Mouse (Mus musculus) midbrain, embryonic 15.5 days (tissue): ENCODE measurements at regions not wholly inside any gene's neighbourhood (a gene's known extent, or its start where the extent isn't known, plus 50 kb on each side); places are given as distances from the start of the nearest gene placed in this dataset.

Source experiments
- ATAC-seq: fragments of 200-750 bp; cut with Nextera tagmentation; replicated peaks from 2 replicates; pipeline ENCODE4 v1.8.0; 2017; ENCODE audit warnings: moderate TSS enrichment
- H3K27ac ChIP-seq: fragments of 300-500 bp; sonication (generic); 2 replicates; pipeline ENCODE4 v1.5.1; 2015; ENCODE audit warnings: mild to moderate bottlenecking, inconsistent platforms
- H3K27me3 ChIP-seq: fragments of 300-500 bp; sonication (generic); replicated peaks from 2 replicates; pipeline ENCODE4 v1.6.1; 2015; ENCODE audit warnings: inconsistent platforms
- H3K36me3 ChIP-seq: fragments of 300-500 bp; sonication (generic); replicated peaks from 2 replicates; pipeline ENCODE4 v1.6.1; 2015; ENCODE audit warnings: inconsistent platforms
- H3K4me1 ChIP-seq: fragments of 300-500 bp; sonication (generic); 2 replicates; pipeline ENCODE4 v1.6.1; 2015; ENCODE audit warnings: inconsistent platforms
- H3K4me2 ChIP-seq: fragments of 300-500 bp; sonication (generic); 2 replicates; pipeline ENCODE4 v1.6.1; 2015; ENCODE audit warnings: inconsistent platforms, mild to moderate bottlenecking, moderate library complexity
- H3K4me3 ChIP-seq: fragments of 300-500 bp; sonication (generic); 2 replicates; pipeline ENCODE4 v1.5.1; 2015; ENCODE audit warnings: mild to moderate bottlenecking, inconsistent platforms
- H3K9ac ChIP-seq: fragments of 300-500 bp; sonication (generic); 2 replicates; pipeline ENCODE4 v1.6.1; 2015; ENCODE audit warnings: mild to moderate bottlenecking, inconsistent platforms
- H3K9me3 ChIP-seq: fragments of 300-500 bp; sonication (generic); 2 replicates; pipeline ENCODE4 v1.6.1; 2016; ENCODE audit warnings: inconsistent platforms
- WGBS: fragments of 180-500 bp; shearing (Covaris S2); methylation state at CpG from one replicate; pipeline ENCODE4 v1.1.7; 2015; ENCODE audit warnings: mixed read lengths; 5-methylcytosine and 5-hydroxymethylcytosine counted together

- H3K9me3 ChIP-seq = no peaks in the 10 kb centered on the region
- no peak overlapping the region for H3K27ac ChIP-seq
- ATAC-seq = no peak
- H3K27me3 ChIP-seq = no peaks in the 10 kb centered on the region
- no peaks in the 10 kb centered on the region for H3K36me3 ChIP-seq
- H3K4me3 ChIP-seq = no peak overlapping the region
- H3K4me1 ChIP-seq = no peaks in the 10 kb centered on the region
- WGBS = 77% methylated on average over 2 of the region's 2 CpGs
- no peak overlapping the region for H3K9ac ChIP-seq
- no peak overlapping the region for H3K4me2 ChIP-seq
These were observed 245.2 kb downstream of the Sv2b start for GRCm38 (mm10) chr7:75063816-75064215.

DNA sequence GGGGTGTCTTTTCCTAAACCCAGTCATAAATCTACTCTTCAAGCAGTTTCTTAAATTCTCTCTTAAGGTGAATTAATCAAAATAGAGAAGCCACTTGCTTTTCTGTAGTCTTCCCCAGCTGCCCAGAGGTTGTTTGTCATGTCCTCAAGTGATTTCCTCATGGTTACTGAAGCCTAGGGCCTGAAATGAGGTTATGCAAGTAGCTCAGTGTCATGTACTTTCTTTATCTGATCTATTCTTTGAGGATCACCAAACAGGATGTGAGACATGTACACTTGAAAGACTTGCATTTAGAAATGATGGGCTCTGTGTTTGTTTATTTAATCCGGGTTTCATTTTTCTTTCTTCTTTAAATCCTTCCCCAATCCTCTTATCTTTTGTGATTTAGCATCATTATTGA is 258.8 kb downstream of the Sv2b start:
- H3K36me3 ChIP-seq = no peaks in the 10 kb centered on the region
- 71% methylated on average over 1 of the region's 1 CpGs for WGBS

DNA sequence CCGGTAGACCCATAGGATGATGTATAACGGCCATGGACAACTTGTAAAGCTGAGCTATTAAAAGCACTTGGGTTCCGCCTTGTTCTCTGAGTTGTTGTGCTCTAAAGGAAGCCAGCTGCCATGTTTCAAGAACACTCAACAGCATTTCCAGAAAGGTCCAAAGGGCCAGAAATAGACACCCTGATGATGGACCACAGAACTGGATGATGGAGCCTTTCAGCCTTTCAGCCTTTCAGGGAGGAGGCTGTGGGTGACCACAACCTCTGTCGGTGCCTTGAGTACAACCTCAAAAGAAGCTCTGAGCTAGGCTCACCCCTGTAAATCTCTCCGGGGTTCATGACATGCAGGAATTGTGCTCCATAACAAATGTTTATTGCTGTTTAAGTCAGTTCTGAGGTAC is 259.3 kb downstream of the Sv2b start:
- Histone ChIP-seq H3K9me3 (no peaks in the 10 kb centered on the region), H3K27ac (no peak overlapping the region), H3K4me2 (no peak overlapping the region), H3K36me3 (no peaks in the 10 kb centered on the region), H3K4me1 (no peaks in the 10 kb centered on the region), H3K4me3 (no peak overlapping the region), H3K27me3 (no peaks in the 10 kb centered on the region), H3K9ac (no peak overlapping the region)
- 93% methylated on average over 5 of the region's 5 CpGs for WGBS
- ATAC-seq = no peak

More for the DNA sequence above, 258.8 kb downstream of the Sv2b start:
- Histone ChIP-seq H3K9ac (no peak overlapping the region), H3K4me2 (no peak overlapping the region), H3K4me3 (no peak overlapping the region), H3K9me3 (no peaks in the 10 kb centered on the region), H3K27me3 (no peaks in the 10 kb centered on the region), H3K27ac (no peak overlapping the region), H3K4me1 (no peaks in the 10 kb centered on the region)
- no peak for ATAC-seq

GRCm38 (mm10) chr7:75048822-75049221 is 260.2 kb downstream of the Sv2b start:
- no peaks in the 10 kb centered on the region for H3K36me3 ChIP-seq
- H3K27ac ChIP-seq = no peak overlapping the region
- H3K9ac ChIP-seq = no peak overlapping the region
- no peaks in the 10 kb centered on the region for H3K9me3 ChIP-seq
- no peak overlapping the region for H3K4me3 ChIP-seq
- no peak for ATAC-seq
- H3K4me1 ChIP-seq = no peaks in the 10 kb centered on the region
- no peak overlapping the region for H3K4me2 ChIP-seq
- H3K27me3 ChIP-seq = no peaks in the 10 kb centered on the region
- whole genome bisulfite sequencing = 78% methylated on average over 2 of the region's 2 CpGs

DNA sequence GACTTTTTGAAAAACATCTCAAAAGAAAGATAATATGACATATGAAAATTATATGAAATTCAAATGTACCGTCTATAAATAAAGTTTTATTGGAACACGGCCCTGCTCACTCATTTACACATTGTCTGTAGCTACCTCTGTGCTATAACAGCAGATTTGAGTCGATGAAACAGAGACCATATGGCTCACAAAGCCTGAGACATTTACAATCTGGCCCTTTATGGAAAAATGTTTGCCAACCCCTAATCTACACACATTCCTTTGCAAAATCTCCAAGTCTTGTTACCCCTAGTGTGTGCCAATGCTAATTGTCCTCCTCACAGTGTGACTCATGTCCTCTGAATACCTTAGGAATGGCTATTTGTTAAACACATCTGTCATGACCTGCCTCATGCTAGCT is 261.2 kb downstream of the Sv2b start:
- Histone ChIP-seq H3K4me3 (no peak overlapping the region), H3K9ac (no peak overlapping the region), H3K36me3 (no peaks in the 10 kb centered on the region), H3K4me1 (no peaks in the 10 kb centered on the region), H3K9me3 (no peaks in the 10 kb centered on the region), H3K4me2 (no peak overlapping the region), H3K27me3 (no peaks in the 10 kb centered on the region), H3K27ac (no peak overlapping the region)
- WGBS = 82% methylated on average over 3 of the region's 3 CpGs
- ATAC-seq = no peak

DNA sequence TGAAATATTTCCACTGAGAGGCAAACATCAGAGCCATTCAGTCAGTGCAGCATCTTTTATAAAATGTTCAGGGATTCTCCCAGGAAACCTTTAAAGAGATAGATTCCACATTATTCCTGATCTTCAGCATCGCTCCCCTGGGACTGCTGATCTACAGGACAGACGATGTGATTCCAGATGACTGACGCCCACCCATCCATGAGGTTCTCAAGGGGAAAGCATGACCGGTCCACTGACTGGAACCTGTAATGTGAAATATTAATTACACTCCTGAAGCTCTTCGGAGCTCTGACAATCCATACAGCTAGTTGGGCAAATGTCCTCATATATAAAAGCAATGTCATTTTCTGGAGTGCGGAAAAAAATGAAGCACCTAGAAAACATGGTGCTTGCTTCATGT is 268.2 kb downstream of the Sv2b start:
- H3K4me2 ChIP-seq = no peak overlapping the region
- H3K27ac ChIP-seq = no peak overlapping the region
- H3K27me3 ChIP-seq = no peaks in the 10 kb centered on the region
- H3K4me1 ChIP-seq = no peaks in the 10 kb centered on the region
- H3K36me3 ChIP-seq = no peaks in the 10 kb centered on the region
- no peak overlapping the region for H3K9ac ChIP-seq
- H3K9me3 ChIP-seq = no peaks in the 10 kb centered on the region
- H3K4me3 ChIP-seq = no peak overlapping the region
- no peak for ATAC-seq
- 74% methylated on average over 6 of the region's 6 CpGs for WGBS

- ATAC-seq = no peak
These were observed 282.9 kb downstream of the Sv2b start for GRCm38 (mm10) chr7:75026191-75026590.

DNA sequence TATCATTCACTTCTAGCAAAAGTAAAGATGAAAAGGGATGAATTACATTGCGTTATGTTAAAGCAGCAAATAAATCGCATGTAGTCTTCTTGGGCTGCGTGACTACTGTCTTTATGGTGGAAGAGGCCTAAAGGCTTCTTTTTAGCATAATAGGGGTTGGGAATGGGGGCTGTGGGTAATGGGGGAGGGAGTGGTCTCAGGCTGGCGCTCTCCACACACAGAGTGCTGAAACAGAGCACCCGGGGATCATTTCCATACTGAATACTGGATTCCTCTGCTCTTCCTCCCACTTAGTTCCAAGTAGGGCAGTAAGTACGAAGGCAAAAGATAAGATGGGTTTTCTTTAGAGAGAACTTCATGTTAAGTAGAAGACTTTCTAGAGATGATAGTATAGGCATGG is 287.1 kb downstream of the Sv2b start:
- H3K9me3 ChIP-seq = no peaks in the 10 kb centered on the region
- H3K4me2 ChIP-seq = no peak overlapping the region
- H3K36me3 ChIP-seq = no peaks in the 10 kb centered on the region
- 55% methylated on average over 6 of the region's 6 CpGs for WGBS
- no peak overlapping the region for H3K27ac ChIP-seq
- H3K9ac ChIP-seq = no peak overlapping the region
- H3K4me1 ChIP-seq = peaks cover 5% of the 10 kb centered on the region; the same call in 1 of the 2 replicates
- ATAC-seq = no peak
- H3K4me3 ChIP-seq = no peak overlapping the region
- no peaks in the 10 kb centered on the region for H3K27me3 ChIP-seq

More at GRCm38 (mm10) chr7:75026191-75026590, 282.9 kb downstream of the Sv2b start:
- Histone ChIP-seq H3K9ac (no peak overlapping the region), H3K4me1 (peaks cover 5% of the 10 kb centered on the region; the same call in 1 of the 2 replicates), H3K4me2 (no peak overlapping the region), H3K4me3 (no peak overlapping the region), H3K9me3 (no peaks in the 10 kb centered on the region), H3K36me3 (no peaks in the 10 kb centered on the region), H3K27me3 (no peaks in the 10 kb centered on the region), H3K27ac (no peak overlapping the region)
- 22% methylated on average over 2 of the region's 2 CpGs for WGBS

DNA sequence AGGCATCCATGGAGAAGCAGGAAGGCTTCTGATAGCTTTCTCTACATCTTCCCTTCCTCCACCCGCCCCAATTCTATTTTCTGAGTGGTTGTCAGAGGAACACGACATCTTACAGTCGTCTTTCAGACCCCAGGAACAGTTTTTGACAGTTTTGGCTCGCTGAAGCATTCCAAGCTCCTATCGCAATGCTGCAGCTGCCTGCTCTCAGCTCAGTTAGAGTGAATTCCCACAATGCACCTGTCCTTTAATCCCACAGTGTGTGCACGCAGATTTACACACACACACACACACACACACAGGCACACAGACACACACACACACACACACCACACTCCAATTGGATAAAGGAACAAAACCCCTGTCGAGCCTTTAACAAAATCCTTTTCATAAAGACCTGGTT is 290.4 kb downstream of the Sv2b start:
- ATAC-seq = peak; percentile 65; the same call in 1 of the 2 replicates
- peak overlapping the region; percentile 45 for H3K27ac ChIP-seq
- H3K9ac ChIP-seq = no peak overlapping the region
- H3K4me1 ChIP-seq = no peaks in the 10 kb centered on the region
- H3K4me2 ChIP-seq = 0 out of 2 replicates have a peak overlapping the region, but pooled peaks have one; percentile 12
- H3K9me3 ChIP-seq = no peaks in the 10 kb centered on the region
- 29% methylated on average over 7 of the region's 7 CpGs for WGBS
- H3K27me3 ChIP-seq = no peaks in the 10 kb centered on the region
- no peaks in the 10 kb centered on the region for H3K36me3 ChIP-seq
- H3K4me3 ChIP-seq = no peak overlapping the region

DNA sequence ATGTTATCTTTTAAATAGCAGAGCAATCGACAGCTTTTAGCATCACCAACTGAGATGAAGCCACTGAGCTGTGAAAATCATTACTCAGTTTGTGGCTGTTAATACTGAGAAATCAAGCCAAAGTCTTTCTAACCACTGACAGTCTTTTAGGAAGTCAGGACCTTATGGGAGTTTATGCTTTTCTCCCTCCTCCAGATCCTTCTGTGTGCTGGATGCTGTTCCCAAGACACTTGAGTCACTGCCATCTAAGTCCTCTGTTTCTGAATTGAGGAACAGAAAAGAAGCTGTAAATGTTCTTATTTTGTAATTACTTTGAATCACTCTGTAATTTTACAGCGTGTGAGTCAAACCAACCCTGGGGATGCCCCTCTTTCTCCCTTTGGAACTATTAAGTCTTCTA is 300.6 kb downstream of the Sv2b start:
- no peak overlapping the region for H3K27ac ChIP-seq
- no peaks in the 10 kb centered on the region for H3K36me3 ChIP-seq
- no peak for ATAC-seq
- H3K4me3 ChIP-seq = no peak overlapping the region
- H3K9me3 ChIP-seq = no peaks in the 10 kb centered on the region
- H3K4me2 ChIP-seq = no peak overlapping the region
- no peaks in the 10 kb centered on the region for H3K4me1 ChIP-seq
- WGBS = 78% methylated on average over 2 of the region's 2 CpGs
- no peak overlapping the region for H3K9ac ChIP-seq
- H3K27me3 ChIP-seq = no peaks in the 10 kb centered on the region

- WGBS = 77% methylated on average over 2 of the region's 2 CpGs
- Histone ChIP-seq H3K9me3 (no peaks in the 10 kb centered on the region), H3K4me1 (no peaks in the 10 kb centered on the region), H3K27me3 (no peaks in the 10 kb centered on the region), H3K36me3 (no peaks in the 10 kb centered on the region), H3K4me2 (no peak overlapping the region), H3K4me3 (no peak overlapping the region), H3K9ac (no peak overlapping the region), H3K27ac (no peak overlapping the region)
- no peak for ATAC-seq
These were observed 318.9 kb downstream of the Sv2b start for GRCm38 (mm10) chr7:74990198-74990597.

- H3K27me3 ChIP-seq = no peaks in the 10 kb centered on the region
- 62% methylated on average over 2 of the region's 2 CpGs for WGBS
- H3K9me3 ChIP-seq = no peaks in the 10 kb centered on the region
- H3K4me3 ChIP-seq = no peak overlapping the region
- H3K4me1 ChIP-seq = no peaks in the 10 kb centered on the region
- no peak for ATAC-seq
- H3K4me2 ChIP-seq = no peak overlapping the region
- no peaks in the 10 kb centered on the region for H3K36me3 ChIP-seq
- no peak overlapping the region for H3K9ac ChIP-seq
- no peak overlapping the region for H3K27ac ChIP-seq
These were observed 329.6 kb downstream of the Sv2b start for GRCm38 (mm10) chr7:74979479-74979878.

GRCm38 (mm10) chr7:74975986-74976385 is 333.1 kb downstream of the Sv2b start:
- Histone ChIP-seq H3K27ac (no peak overlapping the region), H3K36me3 (no peaks in the 10 kb centered on the region), H3K4me2 (no peak overlapping the region)

DNA sequence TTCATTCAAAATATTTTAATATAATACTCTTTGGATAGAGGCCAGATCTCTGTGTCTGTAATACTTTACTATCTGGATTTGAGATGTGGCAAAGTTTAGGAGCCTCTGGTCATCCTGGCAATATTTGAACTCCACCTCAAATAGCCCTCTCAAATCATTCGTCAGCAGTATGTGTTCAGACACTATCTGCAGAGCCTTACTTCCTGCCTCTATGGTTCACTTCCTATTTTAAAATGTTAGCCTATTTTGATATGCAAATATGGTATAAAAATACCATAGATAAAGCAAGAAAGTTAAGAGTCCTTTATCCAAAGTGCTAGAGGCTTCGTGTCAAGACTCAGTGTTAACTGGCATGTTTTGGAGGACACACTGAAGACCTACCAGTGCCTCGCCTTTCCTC is 334.6 kb downstream of the Sv2b start:
- no peak for ATAC-seq
- H3K4me2 ChIP-seq = no peak overlapping the region

More at GRCm38 (mm10) chr7:74975986-74976385, 333.1 kb downstream of the Sv2b start:
- no peaks in the 10 kb centered on the region for H3K4me1 ChIP-seq
- no peak overlapping the region for H3K4me3 ChIP-seq
- no peak for ATAC-seq
- H3K27me3 ChIP-seq = no peaks in the 10 kb centered on the region
- H3K9ac ChIP-seq = no peak overlapping the region
- no peaks in the 10 kb centered on the region for H3K9me3 ChIP-seq

More for the DNA sequence above, 334.6 kb downstream of the Sv2b start:
- 87% methylated on average over 3 of the region's 3 CpGs for WGBS
- no peaks in the 10 kb centered on the region for H3K4me1 ChIP-seq
- H3K9ac ChIP-seq = no peak overlapping the region
- H3K4me3 ChIP-seq = no peak overlapping the region
- no peaks in the 10 kb centered on the region for H3K27me3 ChIP-seq
- no peaks in the 10 kb centered on the region for H3K9me3 ChIP-seq
- H3K36me3 ChIP-seq = no peaks in the 10 kb centered on the region
- H3K27ac ChIP-seq = no peak overlapping the region
